Mouse (Mus musculus): ENCODE data around the gene Gm4491.

DNA sequence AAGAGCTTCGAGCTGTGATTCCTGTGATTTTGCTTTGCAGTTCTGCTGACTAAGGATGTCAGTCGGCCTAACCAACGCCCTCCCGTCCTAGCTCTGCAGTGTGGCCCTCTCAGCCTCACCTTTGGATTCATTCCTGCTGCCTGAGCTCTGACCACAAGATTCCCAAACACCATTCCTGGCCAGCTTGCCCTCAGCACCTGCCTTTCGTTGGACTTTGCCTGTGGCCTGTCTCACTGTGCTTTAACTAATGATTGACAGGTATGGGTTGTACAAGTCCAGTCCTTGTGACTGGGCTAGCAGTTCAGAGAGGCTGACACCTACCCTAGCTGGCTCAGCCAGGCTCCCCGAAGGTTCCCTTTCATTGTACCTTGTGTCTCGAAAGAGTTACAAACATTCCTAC, 26.6 kb downstream of the Gm4491 start:
- TF ChIP-seq ZNF384 (IDR thresholded peaks at IDR 0.05; ENCODE audit: low read depth, low read length), result no peak
- TF ChIP-seq CHD2 (IDR thresholded peaks at IDR 0.05; ENCODE audit: low read depth, low read length), result no peak
- TF ChIP-seq HCFC1 (IDR thresholded peaks at IDR 0.05; ENCODE audit: borderline replicate concordance, insufficient read depth, low read length), result no peak
